Mouse (Mus musculus) heart, postnatal 0 days (tissue): ENCODE data around the gene Foxd4. TPM values are rescaled to one million over a fixed set of nuclear protein-coding genes. Genes with fewer than 3 reads are reported as not detected.

Experiments used
- ATAC-seq: fragments of 200-750 bp; cut with Nextera tagmentation; 2 replicates; pipeline ENCODE4 v1.8.0; 2017; ENCODE audit warnings: low read depth, moderate number of reproducible peaks, moderate library complexity; ENCODE audit not compliant: insufficient read depth
- DNase-seq: peaks from one replicate; pipeline ENCODE4 v3.0.0-alpha.2; 2016; ENCODE audit warnings: low spot score
- H3K27ac ChIP-seq: fragments of 300-500 bp; sonication (generic); 2 replicates; pipeline ENCODE4 v1.5.1; 2014; ENCODE audit warnings: low read depth, mild to moderate bottlenecking
- H3K27me3 ChIP-seq: fragments of 300-500 bp; sonication (generic); 2 replicates; pipeline ENCODE4 v1.6.1; 2014; ENCODE audit warnings: low read length, mixed read lengths; ENCODE audit not compliant: control insufficient read depth, insufficient read depth
- H3K36me3 ChIP-seq: fragments of 300-500 bp; sonication (generic); replicated peaks from 2 replicates; pipeline ENCODE4 v1.6.1; 2014; ENCODE audit warnings: low read length, mixed read lengths; ENCODE audit not compliant: control insufficient read depth, insufficient read depth
- H3K4me1 ChIP-seq: fragments of 300-500 bp; sonication (generic); 2 replicates; pipeline ENCODE4 v1.6.1; 2014; ENCODE audit warnings: antibody characterized with exemption; ENCODE audit not compliant: control insufficient read depth, insufficient read depth
- H3K4me2 ChIP-seq: fragments of 300-500 bp; sonication (generic); 2 replicates; pipeline ENCODE4 v1.6.1; 2014; ENCODE audit warnings: low read depth, mild to moderate bottlenecking, low read length, moderate library complexity
- H3K4me3 ChIP-seq: fragments of 300-500 bp; sonication (generic); 2 replicates; pipeline ENCODE4 v1.5.1; 2014; ENCODE audit warnings: low read depth, low read length
- H3K9ac ChIP-seq: fragments of 300-500 bp; sonication (generic); replicated peaks from 2 replicates; pipeline ENCODE4 v1.6.1; 2014; ENCODE audit warnings: low read depth, low read length, mixed read lengths
- H3K9me3 ChIP-seq: fragments of 300-500 bp; sonication (generic); replicated peaks from 2 replicates; pipeline ENCODE4 v1.6.1; 2016; ENCODE audit warnings: low read length; ENCODE audit not compliant: control insufficient read depth
- CTCF ChIP-seq: IDR thresholded peaks from 2 replicates; pipeline ENCODE4 v1.5.1; 2016; ENCODE audit warnings: antibody characterized with exemption, control low read depth, low read depth
- EP300 ChIP-seq: IDR thresholded peaks from 2 replicates; pipeline ENCODE4 v1.6.1; 2016; ENCODE audit warnings: antibody characterized with exemption, low read depth
- WGBS: fragments of 180-500 bp; shearing (Covaris S2); extraction: QIAGEN DNeasy Blood & Tissue Kit; methylation state at CpG from one replicate; pipeline ENCODE4 v1.1.7; 2014; 5-methylcytosine and 5-hydroxymethylcytosine counted together
- polyA plus RNA-seq: library from polyadenylated mRNA; unstranded; fragments of >200 nt; fragmentation: Nextera tagmentation; extraction: Ambion mirVana; gene quantifications from 2 replicates; pipeline ENCODE4 v1.2.1, GENCODE M21; 2015
- total RNA-seq: library from RNA; depleted of rRNA; stranded (reverse); fragments of >200 nt; gene quantifications from 2 replicates; pipeline ENCODE4 v1.2.3, GENCODE M21; 2014; ENCODE audit warnings: low replicate concordance; rRNA removed

Gene Foxd4
- total RNA-seq (not detected in 2 replicates), polyA plus RNA-seq (not detected in 2 replicates)

DNA sequence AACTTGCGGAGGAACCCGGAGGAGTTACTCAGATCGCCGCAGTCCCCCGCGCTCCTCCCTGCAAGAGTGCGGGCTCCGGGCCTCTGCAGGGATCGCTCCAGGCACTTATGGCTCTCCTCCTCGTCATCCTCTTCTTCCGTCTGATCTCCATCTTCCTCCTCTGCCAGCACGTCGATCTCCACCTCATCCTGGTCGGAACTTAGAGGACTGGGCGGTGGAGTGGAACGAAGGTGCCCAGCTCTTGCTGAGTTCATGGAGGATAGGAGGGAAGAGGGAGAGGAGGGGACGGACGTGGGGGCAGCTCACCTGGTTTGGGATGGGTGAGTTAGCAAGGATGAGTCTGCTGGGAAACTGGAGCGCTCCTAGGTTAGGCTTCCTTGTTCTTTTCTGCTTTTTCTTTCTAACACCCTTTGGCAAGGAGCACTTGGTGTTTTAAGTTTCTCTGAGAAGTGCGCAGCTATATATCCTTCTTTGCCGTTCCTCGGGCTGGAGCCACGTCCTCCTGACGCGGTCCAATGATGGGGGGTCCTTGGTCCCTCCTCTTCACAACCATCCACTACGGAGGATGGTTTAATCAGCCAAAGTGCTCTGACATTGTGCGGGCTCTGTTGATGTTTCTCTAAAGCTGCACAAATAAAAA, at the start of gene Foxd4:
TSS of gene Foxd4 (minus strand) at position 617 of the 640 bp plus-strand sequence.
- H3K27me3 ChIP-seq, result peaks cover 84% of the 10 kb centered on the region
- H3K4me2 ChIP-seq, result peak within 1 kb of the TSS; percentile 52
- DNase-seq, result no peak
- ATAC-seq, result no peak
- no peak within 1 kb of the TSS for H3K9ac ChIP-seq
- WGBS, result 1% methylated on average over 27 of the region's 27 CpGs
- H3K27ac ChIP-seq, result no peak within 1 kb of the TSS
- no peak for TF ChIP-seq EP300
- TF ChIP-seq CTCF, result no peak
- no peaks in the 10 kb centered on the region for H3K9me3 ChIP-seq
- H3K4me1 ChIP-seq, result no peaks in the 10 kb centered on the region
- H3K36me3 ChIP-seq, result no peaks in the 10 kb centered on the region
- peak within 1 kb of the TSS; percentile 39 for H3K4me3 ChIP-seq

DNA sequence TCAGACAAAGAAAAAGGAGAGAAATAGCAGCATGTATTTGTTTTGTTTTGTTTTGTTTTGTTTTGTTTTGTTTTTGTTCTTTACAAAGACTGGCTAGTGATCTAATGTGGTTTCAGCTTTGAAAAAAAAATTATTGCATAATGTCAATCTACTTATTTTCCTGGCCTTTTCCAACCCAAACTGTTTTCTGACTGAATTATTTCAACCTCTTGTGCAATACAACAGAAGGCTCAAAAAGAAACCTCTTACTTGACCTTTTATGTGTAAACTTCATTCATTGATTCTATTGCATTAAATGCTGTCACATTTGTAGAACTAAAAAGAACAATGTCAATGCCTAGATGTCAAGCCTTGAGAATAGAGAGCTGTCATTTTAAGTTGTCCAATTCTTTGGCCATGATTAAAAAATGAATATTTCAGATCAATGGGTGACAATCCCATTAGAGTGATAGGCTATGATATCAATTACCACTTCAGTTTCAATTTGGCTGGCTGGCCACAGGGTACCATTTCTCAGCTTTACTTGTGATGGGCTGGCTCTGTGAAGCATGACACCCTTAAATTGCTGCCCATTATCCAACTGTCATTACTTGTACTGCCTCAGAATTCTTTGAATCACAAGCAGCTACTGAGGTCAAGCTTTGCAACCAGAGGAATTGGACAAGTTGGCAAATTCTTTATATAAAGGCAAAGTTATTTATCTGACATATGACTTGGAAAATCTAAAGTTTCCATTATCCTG, 44.7 kb upstream of the Foxd4 start:
- Histone ChIP-seq H3K9ac (no peak overlapping the region), H3K36me3 (no peaks in the 10 kb centered on the region), H3K9me3 (no peaks in the 10 kb centered on the region), H3K4me2 (no peak overlapping the region), H3K27ac (no peak overlapping the region), H3K27me3 (no peaks in the 10 kb centered on the region), H3K4me3 (no peak overlapping the region), H3K4me1 (no peaks in the 10 kb centered on the region)
- DNase-seq (no peak), ATAC-seq (no peak)
- TF ChIP-seq CTCF (no peak), EP300 (no peak)

DNA sequence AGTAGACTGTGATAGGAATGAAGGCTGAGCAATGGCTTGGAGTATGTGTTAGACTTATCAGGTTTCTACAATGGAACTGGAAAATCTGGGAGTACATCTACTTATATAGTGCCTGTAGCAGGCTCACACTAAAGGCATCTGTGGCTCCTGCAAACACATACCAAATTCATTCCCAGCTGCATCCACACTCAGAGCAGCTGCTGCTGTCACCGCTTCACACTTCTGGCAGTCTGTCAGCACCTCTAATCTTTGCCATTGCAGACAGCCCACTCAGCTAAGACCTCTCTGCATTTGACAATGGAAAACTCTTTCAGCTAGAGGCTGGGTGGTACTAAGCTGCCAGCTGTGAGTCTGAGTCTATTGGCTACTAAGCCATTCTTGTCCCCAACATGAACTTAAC, 36.1 kb upstream of the Foxd4 start:
- 0 out of 2 replicates have a peak, but pooled peaks cover 4% of the 10 kb centered on the region for H3K36me3 ChIP-seq
- peak overlapping the region; percentile 34; the same call in 1 of the 2 replicates for H3K27ac ChIP-seq
- peak; percentile 97 for ATAC-seq
- WGBS, result 26% methylated on average over 1 of the region's 1 CpGs
- DNase-seq, result peak; percentile 88
- H3K9me3 ChIP-seq, result no peaks in the 10 kb centered on the region
- TF ChIP-seq EP300 (no peak; the same call in 1 of the 2 replicates), CTCF (no peak)
- no peak overlapping the region for H3K9ac ChIP-seq
- H3K4me3 ChIP-seq, result no peak overlapping the region
- H3K27me3 ChIP-seq, result no peaks in the 10 kb centered on the region
- no peak overlapping the region for H3K4me2 ChIP-seq
- no peaks in the 10 kb centered on the region for H3K4me1 ChIP-seq

- TF ChIP-seq EP300 (no peak), CTCF (no peak)
- no peaks in the 10 kb centered on the region for H3K4me1 ChIP-seq
- ATAC-seq (no peak), DNase-seq (no peak)
- no peak overlapping the region for H3K4me3 ChIP-seq
- WGBS, result 86% methylated on average over 1 of the region's 1 CpGs
- H3K4me2 ChIP-seq, result no peak overlapping the region
- H3K9ac ChIP-seq, result no peak overlapping the region
- H3K27me3 ChIP-seq, result no peaks in the 10 kb centered on the region
- H3K9me3 ChIP-seq, result no peaks in the 10 kb centered on the region
- no peaks in the 10 kb centered on the region for H3K36me3 ChIP-seq
- no peak overlapping the region for H3K27ac ChIP-seq
Observed at GRCm38 (mm10) chr19:24929041-24929440, 28.0 kb upstream of the Foxd4 start.

GRCm38 (mm10) chr19:24920866-24921265, 19.9 kb upstream of the Foxd4 start:
- ATAC-seq (no peak), DNase-seq (no peak)
- H3K27me3 ChIP-seq, result no peaks in the 10 kb centered on the region
- no peaks in the 10 kb centered on the region for H3K9me3 ChIP-seq
- H3K4me3 ChIP-seq, result no peak overlapping the region
- H3K4me2 ChIP-seq, result no peak overlapping the region
- H3K27ac ChIP-seq, result no peak overlapping the region
- peaks cover 25% of the 10 kb centered on the region for H3K36me3 ChIP-seq
- no peaks in the 10 kb centered on the region for H3K4me1 ChIP-seq
- TF ChIP-seq EP300 (no peak), CTCF (no peak)
- H3K9ac ChIP-seq, result no peak overlapping the region
- 85% methylated on average over 5 of the region's 5 CpGs for WGBS
